ENCODE assay signal across 8 mouse cellular contexts in genomic region chr5:134229391-134229790, GRCm38 (mm10). TPM values are rescaled to one million over a fixed set of nuclear protein-coding genes. Genes with fewer than 3 reads are reported as not detected.
DNase-seq lines count a peak whose midpoint lies in the region; ATAC-seq and TF ChIP-seq lines count a peak whose summit lies in the region.

TSS of gene Ncf1 (minus strand) at chr5:134229625.

- H3K9ac ChIP-seq in midbrain, embryonic 11.5 days (ENCODE audit: low read length): no peak within 1 kb of the TSS
- H3K9ac ChIP-seq in liver, postnatal 0 days (replicated peaks): peak within 1 kb of the TSS; percentile 57
- H3K9ac ChIP-seq in hindbrain, embryonic 13.5 days: no peak within 1 kb of the TSS

- H3K27ac ChIP-seq in midbrain, embryonic 10.5 days (replicated peaks): peak within 1 kb of the TSS; percentile 57
- no peak within 1 kb of the TSS for H3K27ac ChIP-seq in midbrain, embryonic 11.5 days (ENCODE audit: low read depth, low read length)
- peak within 1 kb of the TSS; percentile 35; the same call in 1 of the 2 replicates for H3K27ac ChIP-seq in embryonic facial prominence, embryonic 10.5 days (replicated peaks)
- peak within 1 kb of the TSS; percentile 71 for H3K27ac ChIP-seq in liver, postnatal 0 days (ENCODE audit: low read depth)
- no peak within 1 kb of the TSS for H3K27ac ChIP-seq in hindbrain, embryonic 13.5 days

- ATAC-seq in midbrain, embryonic 11.5 days (ENCODE audit: low FRiP score): no peak
- ATAC-seq in liver, postnatal 0 days: 0 out of 2 replicates have a peak, but pooled peaks have one; percentile 14
- no peak for ATAC-seq in hindbrain, embryonic 13.5 days (ENCODE audit: low FRiP score)

- H3K36me3 ChIP-seq in midbrain, embryonic 10.5 days: no peaks in the 10 kb centered on the region
- H3K36me3 ChIP-seq in midbrain, embryonic 11.5 days (ENCODE audit: control insufficient read depth, insufficient read depth, low read length): no peaks in the 10 kb centered on the region
- H3K36me3 ChIP-seq in embryonic facial prominence, embryonic 10.5 days (replicated peaks): no peaks in the 10 kb centered on the region
- no peaks in the 10 kb centered on the region for H3K36me3 ChIP-seq in liver, postnatal 0 days (replicated peaks; ENCODE audit: insufficient read depth, low read length)
- H3K36me3 ChIP-seq in hindbrain, embryonic 13.5 days: no peaks in the 10 kb centered on the region

- DNase-seq in midbrain, embryonic 10.5 days (ENCODE audit: low spot score): no peak
- no peak for DNase-seq in midbrain, embryonic 11.5 days (ENCODE audit: low spot score, missing footprints)
- DNase-seq in embryonic facial prominence, embryonic 10.5 days (ENCODE audit: low spot score): no peak
- no peak for DNase-seq in liver, postnatal 0 days
- DNase-seq in spleen, postnatal 14 days (ENCODE audit: low spot score in 2 of 2): peak; percentile 31 to 60
- no peak for DNase-seq in c-Kit-positive CD71-positive TER-119-positive erythroid progenitor cells, embryonic 14.5 days (ENCODE audit: low spot score)
- no peak for DNase-seq in right cerebral cortex, postnatal 4 days

- no peak for TF ChIP-seq CTCF in liver, postnatal 0 days (IDR thresholded peaks at IDR 0.05; ENCODE audit: low read depth)

- H3K27me3 ChIP-seq in midbrain, embryonic 10.5 days (ENCODE audit: low read depth, poor library complexity, severe bottlenecking): no peaks in the 10 kb centered on the region
- H3K27me3 ChIP-seq in midbrain, embryonic 11.5 days (ENCODE audit: control insufficient read depth, insufficient read depth, low read length): no peaks in the 10 kb centered on the region
- no peaks in the 10 kb centered on the region for H3K27me3 ChIP-seq in embryonic facial prominence, embryonic 10.5 days (replicated peaks; ENCODE audit: low read depth, poor library complexity, severe bottlenecking)
- H3K27me3 ChIP-seq in liver, postnatal 0 days (ENCODE audit: insufficient read depth, low read length): no peaks in the 10 kb centered on the region
- no peaks in the 10 kb centered on the region for H3K27me3 ChIP-seq in hindbrain, embryonic 13.5 days

- no peak within 1 kb of the TSS for H3K4me2 ChIP-seq in midbrain, embryonic 11.5 days
- peak within 1 kb of the TSS; percentile 56 for H3K4me2 ChIP-seq in liver, postnatal 0 days (ENCODE audit: low read depth, low read length)
- H3K4me2 ChIP-seq in hindbrain, embryonic 13.5 days: no peak within 1 kb of the TSS

- 85% methylated on average over 7 of the region's 7 CpGs for WGBS in midbrain, embryonic 10.5 days
- 85% methylated on average over 7 of the region's 7 CpGs for WGBS in midbrain, embryonic 11.5 days
- 84% methylated on average over 7 of the region's 7 CpGs for WGBS in embryonic facial prominence, embryonic 10.5 days
- WGBS in liver, postnatal 0 days (ENCODE audit: insufficient replicate concordance): 53% methylated on average over 7 of the region's 7 CpGs
- WGBS in hindbrain, embryonic 13.5 days: 87% methylated on average over 7 of the region's 7 CpGs

- no peaks in the 10 kb centered on the region for H3K9me3 ChIP-seq in midbrain, embryonic 10.5 days (replicated peaks)
- no peaks in the 10 kb centered on the region for H3K9me3 ChIP-seq in midbrain, embryonic 11.5 days (ENCODE audit: control insufficient read depth, low read length)
- H3K9me3 ChIP-seq in embryonic facial prominence, embryonic 10.5 days: no peaks in the 10 kb centered on the region
- H3K9me3 ChIP-seq in liver, postnatal 0 days (ENCODE audit: low read length): no peaks in the 10 kb centered on the region
- no peaks in the 10 kb centered on the region for H3K9me3 ChIP-seq in hindbrain, embryonic 13.5 days

- peaks cover 41% of the 10 kb centered on the region for H3K4me1 ChIP-seq in midbrain, embryonic 10.5 days
- H3K4me1 ChIP-seq in midbrain, embryonic 11.5 days (ENCODE audit: control insufficient read depth, insufficient read depth, low read length): no peaks in the 10 kb centered on the region
- peaks cover 48% of the 10 kb centered on the region for H3K4me1 ChIP-seq in embryonic facial prominence, embryonic 10.5 days
- peaks cover 26% of the 10 kb centered on the region for H3K4me1 ChIP-seq in liver, postnatal 0 days (ENCODE audit: insufficient read depth)
- H3K4me1 ChIP-seq in hindbrain, embryonic 13.5 days (replicated peaks): peaks cover 7% of the 10 kb centered on the region; the same call in 1 of the 2 replicates

- TF ChIP-seq EP300 in liver, postnatal 0 days (IDR thresholded peaks at IDR 0.05; ENCODE audit: low read depth): no peak

- no peak within 1 kb of the TSS for H3K4me3 ChIP-seq in midbrain, embryonic 10.5 days
- H3K4me3 ChIP-seq in midbrain, embryonic 11.5 days (ENCODE audit: low read depth, low read length): no peak within 1 kb of the TSS
- no peak within 1 kb of the TSS for H3K4me3 ChIP-seq in embryonic facial prominence, embryonic 10.5 days
- H3K4me3 ChIP-seq in liver, postnatal 0 days (ENCODE audit: low read depth, low read length): peak within 1 kb of the TSS; percentile 44
- H3K4me3 ChIP-seq in hindbrain, embryonic 13.5 days: no peak within 1 kb of the TSS

RNA-seq across cellular contexts. Expression of gene Ncf1, which starts in this region (rescaled TPM):
- polyA plus RNA-seq in midbrain, embryonic 10.5 days (2016; fragmentation: Nextera tagmentation; extraction: Ambion mirVana): 2.6 and 2.7 TPM in 2 replicates
- polyA plus RNA-seq in midbrain, embryonic 11.5 days (2014; fragmentation: Nextera tagmentation; extraction: Ambion mirVana): 2.0 and 3.1 TPM in 2 replicates
- polyA plus RNA-seq in embryonic facial prominence, embryonic 10.5 days (2016; fragmentation: Nextera tagmentation; extraction: Ambion mirVana): 1.8 and 2.0 TPM in 2 replicates
- 24.4 and 26.0 TPM in 2 replicates for polyA plus RNA-seq in liver, postnatal 0 days (2015; fragmentation: Nextera tagmentation; extraction: Ambion mirVana)
- 2.3 and 3.5 TPM in 2 replicates for polyA plus RNA-seq in hindbrain, embryonic 13.5 days (2015; fragmentation: Nextera tagmentation; extraction: Ambion mirVana)

Comparison
In these comparisons a context has a peak if more than half of its experiments do, and no peak if none do; other contexts are left out.
1. H3K27ac ChIP-seq: peak in midbrain, embryonic 10.5 days (single experiment), embryonic facial prominence, embryonic 10.5 days (single experiment) and liver, postnatal 0 days (single experiment); none in midbrain, embryonic 11.5 days (single experiment) and hindbrain, embryonic 13.5 days (single experiment).
2. DNase-seq: peak in spleen, postnatal 14 days (2 of 2); none in midbrain, embryonic 10.5 days (single experiment), midbrain, embryonic 11.5 days (single experiment), embryonic facial prominence, embryonic 10.5 days (single experiment), liver, postnatal 0 days (single experiment), c-Kit-positive CD71-positive TER-119-positive erythroid progenitor cells, embryonic 14.5 days (single experiment) and right cerebral cortex, postnatal 4 days (single experiment).